Mouse (Mus musculus) CH12.LX (cell line): ENCODE results near the gene Gm44965. TPM values are rescaled to one million over a fixed set of nuclear protein-coding genes. Genes with fewer than 3 reads are reported as not detected.
A peak's percentile ranks its signal among the peaks of the same experiment; 100 is the strongest.

Experiments
- DNase-seq: peaks from one replicate; pipeline ENCODE4 v3.0.0-alpha.2; 2013; ENCODE audit errors: extremely low read depth
- H3K27ac ChIP-seq: 2 replicates; pipeline ENCODE4 v1.5.1; 2012; ENCODE audit warnings: low read depth, mild to moderate bottlenecking, control low read depth, moderate library complexity; ENCODE audit not compliant: insufficient read depth
- H3K27me3 ChIP-seq: replicated peaks from 2 replicates; pipeline ENCODE3; 2012; ENCODE audit warnings: inconsistent platforms
- H3K36me3 ChIP-seq, 2 experiments: replicated peaks in 1 of 2; 2 replicates each; pipeline versions ENCODE3 to v1.6.1; 2012; ENCODE audit warnings: inconsistent platforms in 1 of 2, low read length in 1 of 2, mild to moderate bottlenecking in 1 of 2, mixed read lengths in 1 of 2, moderate library complexity in 1 of 2; ENCODE audit not compliant: control insufficient read depth in 1 of 2, insufficient read depth in 1 of 2
- H3K4me1 ChIP-seq, 2 experiments: 2 replicates each; pipeline ENCODE4 v1.6.1; 2012; ENCODE audit warnings: inconsistent platforms in 1 of 2, moderate library complexity in 1 of 2; ENCODE audit not compliant: insufficient read depth in 2 of 2, control insufficient read depth in 1 of 2
- H3K4me2 ChIP-seq: 2 replicates; pipeline ENCODE4 v1.6.1; 2012; ENCODE audit warnings: low read depth, mild to moderate bottlenecking, control low read depth; ENCODE audit not compliant: poor library complexity, insufficient read depth, severe bottlenecking
- H3K4me3 ChIP-seq, 3 experiments: fragments of 150-350 bp in 1 of 3; sonication (generic) in 1 of 3; replicated peaks in 1 of 3; 2 replicates each; pipeline versions ENCODE3 to v1.5.1; 2011 to 2012; ENCODE audit warnings: low read depth in 2 of 3, low read length in 2 of 3, mild to moderate bottlenecking in 2 of 3, moderate library complexity in 2 of 3, control low read depth in 1 of 3, improper control_type of control experiment in 1 of 3, inconsistent platforms in 1 of 3, mixed read lengths in 1 of 3; ENCODE audit not compliant: poor library complexity in 1 of 3
- H3K79me2 ChIP-seq: replicated peaks from 2 replicates; pipeline ENCODE4 v1.6.1; 2012; ENCODE audit warnings: mild to moderate bottlenecking, moderate library complexity; ENCODE audit not compliant: control insufficient read depth, poor library complexity, insufficient read depth, severe bottlenecking; ENCODE audit errors: extremely low read depth
- H3K9ac ChIP-seq: 2 replicates; pipeline ENCODE4 v1.6.1; 2012; ENCODE audit warnings: low read depth, mild to moderate bottlenecking, control low read depth, moderate library complexity; ENCODE audit not compliant: insufficient read depth
- H3K9me3 ChIP-seq: replicated peaks from 2 replicates; pipeline ENCODE3; 2012; ENCODE audit warnings: low read length, inconsistent platforms, mixed read lengths
- ELF1 ChIP-seq: IDR thresholded peaks from 2 replicates; pipeline ENCODE4 v1.6.1; 2014; ENCODE audit warnings: low read depth, mild to moderate bottlenecking, inconsistent platforms, low read length, improper control_type of control experiment
- EP300 ChIP-seq: IDR thresholded peaks from 2 replicates; pipeline ENCODE4 v1.6.1; 2011; ENCODE audit warnings: low read length, improper control_type of control experiment
- ETS1 ChIP-seq: conservative IDR thresholded peaks from 2 replicates; pipeline ENCODE4 v1.6.1; 2012; ENCODE audit warnings: low read depth, mild to moderate bottlenecking, inconsistent platforms, low read length, improper control_type of control experiment, moderate library complexity
- GABPA ChIP-seq: IDR thresholded peaks from 2 replicates; pipeline ENCODE4 v1.6.1; 2012; ENCODE audit warnings: low read depth, low read length, improper control_type of control experiment, inconsistent platforms; ENCODE audit not compliant: insufficient replicate concordance
- IRF4 ChIP-seq: IDR thresholded peaks from 2 replicates; pipeline ENCODE4 v1.6.1; 2014; ENCODE audit warnings: low read depth, mild to moderate bottlenecking, inconsistent platforms, low read length, improper control_type of control experiment
- JUN ChIP-seq: IDR thresholded peaks from 2 replicates; pipeline ENCODE4 v1.6.1; 2011; ENCODE audit warnings: low read depth, mild to moderate bottlenecking, low read length, improper control_type of control experiment, moderate library complexity; ENCODE audit not compliant: insufficient read depth
- KAT2A ChIP-seq: IDR thresholded peaks from 2 replicates; pipeline ENCODE4 v1.6.1; 2012; ENCODE audit warnings: low read length, improper control_type of control experiment, inconsistent platforms; ENCODE audit not compliant: insufficient replicate concordance
- NRF1 ChIP-seq: IDR thresholded peaks from 2 replicates; pipeline ENCODE4 v1.6.1; 2014; ENCODE audit warnings: low read depth, mild to moderate bottlenecking, inconsistent platforms, low read length, improper control_type of control experiment, moderate library complexity
- SMC3 ChIP-seq: IDR thresholded peaks from 2 replicates; pipeline ENCODE4 v1.6.1; 2011; ENCODE audit warnings: low read depth, low read length, improper control_type of control experiment
- TBP ChIP-seq: conservative IDR thresholded peaks from 2 replicates; pipeline ENCODE4 v1.6.1; 2011; ENCODE audit warnings: low read depth, low read length, improper control_type of control experiment
- UBTF ChIP-seq: IDR thresholded peaks from 2 replicates; pipeline ENCODE4 v1.6.1; 2012; ENCODE audit warnings: low read depth, mild to moderate bottlenecking, inconsistent platforms, low read length, improper control_type of control experiment, moderate library complexity
- USF1 ChIP-seq: IDR thresholded peaks from 2 replicates; pipeline ENCODE4 v1.6.1; 2014; ENCODE audit warnings: low read depth, mild to moderate bottlenecking, inconsistent platforms, low read length, improper control_type of control experiment
- USF2 ChIP-seq: conservative IDR thresholded peaks from 2 replicates; pipeline ENCODE4 v1.6.1; 2011; ENCODE audit warnings: low read depth, low read length, improper control_type of control experiment
- ZKSCAN1 ChIP-seq: IDR thresholded peaks from 2 replicates; pipeline ENCODE4 v1.6.1; 2012; ENCODE audit warnings: low read depth, inconsistent platforms, low read length, improper control_type of control experiment, borderline replicate concordance
- ZNF384 ChIP-seq: IDR thresholded peaks from 2 replicates; pipeline ENCODE4 v1.6.1; 2012; ENCODE audit warnings: low read depth, low read length, improper control_type of control experiment, inconsistent platforms
- dilution Hi-C: fragments of 300-500 bp; cut with MboI; formaldehyde crosslinking; loops from 2 replicates; pipeline ENCODE4 v1.14.3; 2020; ENCODE audit warnings: low sequenced_read_pairs; ENCODE audit not compliant: extremely low pct_unique_long_range_greater_than_20kb, extremely low pct_ligation_motif_present
- in situ Hi-C: fragments of 300-500 bp; cut with MboI; formaldehyde crosslinking; loops from 3 replicates; pipeline ENCODE4 v1.14.3; 2019; ENCODE audit warnings: low sequenced_read_pairs, low pct_ligation_motif_present, low pct_unique_long_range_greater_than_20kb, mixed read lengths
- polyA plus RNA-seq: library from polyadenylated mRNA; unstranded; fragments of >175 nt; gene quantifications from 2 replicates; pipeline ENCODE4 v1.2.1, GENCODE M21; 2012; ENCODE audit warnings: low read depth; ENCODE audit not compliant: insufficient read length
- total RNA-seq, 2 experiments: library from RNA; depleted of rRNA; stranded (reverse); fragments of 300-350 nt in 1 of 2; fragments of >200 nt in 1 of 2; gene quantifications; 2 replicates each; pipeline ENCODE4 v1.2.3; 2012 to 2014

The Gm44965 gene
- total and polyA plus RNA-seq, 3 experiments: not detected

DNA sequence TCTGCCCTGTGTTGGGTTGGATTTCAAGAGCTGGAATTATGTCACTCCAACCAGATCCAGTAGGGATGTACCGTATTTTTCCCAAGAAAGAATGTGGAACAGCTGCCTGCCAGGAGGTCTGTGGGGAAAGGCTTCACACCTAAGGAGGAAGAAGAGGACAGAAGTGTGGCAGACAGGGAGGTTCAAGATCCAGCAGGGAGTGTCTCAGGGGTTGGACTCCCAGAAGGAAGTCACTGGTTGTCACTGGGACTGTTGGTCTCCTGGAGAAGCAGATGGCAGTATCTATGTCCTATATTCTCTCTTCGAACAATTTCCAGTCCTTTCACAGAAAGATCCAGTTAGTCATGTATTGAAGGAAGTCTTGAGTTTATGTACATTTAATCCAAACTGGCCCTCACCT lies 53.9 kb downstream of the Gm44965 start:
- dilution Hi-C loops: loop anchor here (25.0 kb wide), 1 partner anchor 115 kb away; the partner anchor contains the start of gene Gimap3
- Histone ChIP-seq H3K9ac (peak overlapping the region; percentile 81), H3K4me3 (peak overlapping the region; percentile 65 to 84 (median 75))
- TF ChIP-seq ZNF384 (no peak), TBP (0 out of 2 replicates have a peak, but pooled peaks have one; percentile 26)
- TF ChIP-seq, all 38 proteins: peak for 1
- DNase-seq: no peak
- peaks cover 8% of the 10 kb centered on the region for H3K9me3 ChIP-seq
- H3K27me3 ChIP-seq: no peaks in the 10 kb centered on the region
- H3K36me3 ChIP-seq: peaks cover 32 to 40% of the 10 kb centered on the region in 2 experiments
- in situ Hi-C loops: loop anchor here (5.0 to 25.0 kb wide), 5 partner anchors 35 to 470 kb away; partner anchors contain the start of genes Doxl2, Gimap3 and Gimap4
- H3K27ac ChIP-seq: peak overlapping the region; percentile 66
- peak overlapping the region; percentile 80 for H3K4me2 ChIP-seq
- peaks cover 17 to 41% of the 10 kb centered on the region in 2 experiments for H3K4me1 ChIP-seq
- peaks cover 27% of the 10 kb centered on the region for H3K79me2 ChIP-seq

DNA sequence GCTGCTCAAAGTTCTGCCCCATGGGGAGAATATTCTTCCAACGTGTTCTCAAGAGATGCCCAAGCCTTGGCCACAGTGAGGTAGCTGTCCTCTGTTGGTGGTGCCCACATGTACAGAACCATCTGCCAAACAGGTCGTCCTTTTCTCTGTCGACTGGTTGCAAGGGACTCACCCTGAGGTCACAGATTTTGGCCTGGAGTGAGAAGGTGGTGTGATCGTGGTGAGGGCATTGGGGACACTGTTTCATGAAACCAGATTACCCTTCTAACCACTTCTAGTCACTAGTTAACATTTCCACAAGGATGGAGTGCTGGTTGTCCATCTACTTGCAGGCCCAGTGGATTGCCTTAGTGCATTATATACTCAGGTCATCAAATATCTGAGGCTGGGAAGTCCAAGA lies 55.0 kb downstream of the Gm44965 start:
- peaks cover 32 to 42% of the 10 kb centered on the region in 2 experiments for H3K36me3 ChIP-seq
- dilution Hi-C loops: loop anchor here (25.0 kb wide), 1 partner anchor 114 kb away; the partner anchor contains the start of gene Gimap3
- in situ Hi-C loops: loop anchor here (5.0 to 25.0 kb wide), 5 partner anchors 34 to 471 kb away; partner anchors contain the start of genes Doxl2, Gimap3 and Gimap4
- no peak overlapping the region for H3K27ac ChIP-seq
- H3K9ac ChIP-seq: peak overlapping the region; percentile 81
- DNase-seq: no peak
- TF ChIP-seq SMC3 (no peak), ZNF384 (no peak), ELF1 (no peak), IRF4 (no peak), GABPA (no peak), UBTF (no peak), USF1 (no peak), ZKSCAN1 (no peak), NRF1 (no peak), JUN (no peak), EP300 (no peak), KAT2A (no peak), USF2 (no peak), ETS1 (no peak)
- TF ChIP-seq, all 38 proteins: peak for 0
- Histone ChIP-seq H3K4me1 (peaks cover 17 to 42% of the 10 kb centered on the region in 2 experiments), H3K79me2 (peaks cover 27% of the 10 kb centered on the region), H3K27me3 (no peaks in the 10 kb centered on the region), H3K4me3 (peak overlapping the region in 1 of 3 experiments; percentile 75), H3K4me2 (peak overlapping the region; percentile 80), H3K9me3 (peaks cover 8% of the 10 kb centered on the region)
